28 mouse cellular contexts compared by ENCODE assay signal in the genomic region with DNA sequence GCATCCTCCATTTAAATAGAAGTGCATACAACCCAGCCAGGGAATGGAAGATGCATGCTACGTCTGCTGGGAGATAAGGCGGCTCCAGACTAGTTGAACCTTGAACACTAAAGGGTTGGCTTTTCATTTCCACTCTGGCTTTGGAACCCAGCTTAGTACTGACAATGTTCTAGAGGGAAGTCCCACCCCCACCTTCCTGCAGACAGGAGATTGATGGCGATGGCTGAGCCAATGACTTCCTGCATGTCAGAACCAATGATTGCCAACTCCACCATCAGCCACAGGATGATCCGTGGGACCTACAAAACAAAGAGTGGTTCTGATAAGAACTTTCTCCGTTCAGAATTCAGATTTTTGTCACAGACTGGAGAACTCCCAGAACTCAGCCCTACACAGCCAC. TPM values are rescaled to one million over a fixed set of nuclear protein-coding genes. Genes with fewer than 3 reads are reported as not detected.
DNase-seq lines count a peak whose midpoint lies in the region; ATAC-seq lines count a peak whose summit lies in the region.
"Had no signal": no experiment of that assay in that cellular context is flagged by ENCODE, and none has a peak within 500 bp of the region (broad histone marks: within the 10 kb centered on the region; RNA-seq: fewer than 3 reads in every experiment).

No protein-coding gene starts in this region.

- 77% methylated on average over 5 of the region's 5 CpGs for WGBS in kidney, embryonic 14.5 days
- 88% methylated on average over 5 of the region's 5 CpGs for WGBS in hindbrain, embryonic 14.5 days

- no peak for DNase-seq in kidney, postnatal 4 days
- peak; percentile 24 for DNase-seq in lung, postnatal 36 days
- DNase-seq in lung, postnatal 25 days (ENCODE audit: low spot score) = no peak
- no peak for DNase-seq in hindbrain, embryonic 14.5 days (ENCODE audit: low spot score)
- no peak for DNase-seq in left cerebral cortex, postnatal 10 days (ENCODE audit: extremely low spot score in 1 of 2, low spot score in 2 of 2)
- DNase-seq: adrenal gland, adult 2 months; cerebellum, adult 9-11 months; gastrocnemius, postnatal 10 days; heart, adult 11 months; heart, postnatal 36 days; layer of hippocampus, adult 9-11 months; lung, adult 18-20 months; lung, postnatal 14 days; right cerebral cortex, postnatal 14 days; thymus, postnatal 4 days had no signal

- H3K9ac ChIP-seq in kidney, embryonic 14.5 days (ENCODE audit: low read depth, low read length) = no peak overlapping the region
- no peak overlapping the region for H3K9ac ChIP-seq in hindbrain, embryonic 14.5 days
- H3K9ac ChIP-seq: embryonic facial prominence, embryonic 13.5 days; hindbrain, embryonic 15.5 days; limb, embryonic 12.5 days; neural tube, embryonic 15.5 days had no signal

- no peaks in the 10 kb centered on the region for H3K27me3 ChIP-seq in kidney, embryonic 14.5 days (ENCODE audit: control insufficient read depth, insufficient read depth, low read length)
- H3K27me3 ChIP-seq in hindbrain, embryonic 14.5 days (ENCODE audit: control insufficient read depth, insufficient read depth, low read length) = no peaks in the 10 kb centered on the region
- H3K27me3 ChIP-seq: embryonic facial prominence, embryonic 13.5 days; hindbrain, embryonic 15.5 days; limb, embryonic 12.5 days; neural tube, embryonic 15.5 days had no signal

- H3K4me3 ChIP-seq in kidney, embryonic 14.5 days (ENCODE audit: low read length) = no peak overlapping the region
- H3K4me3 ChIP-seq in brown adipose tissue, adult 24 weeks (ENCODE audit: insufficient read depth, low read depth, low read length) = no peak overlapping the region
- H3K4me3 ChIP-seq in hindbrain, embryonic 14.5 days (replicated peaks; ENCODE audit: low read length) = no peak overlapping the region
- H3K4me3 ChIP-seq: embryonic facial prominence, embryonic 13.5 days; hindbrain, embryonic 15.5 days; limb, embryonic 12.5 days; neural tube, embryonic 15.5 days had no signal

- no peak for ATAC-seq in kidney, embryonic 14.5 days (ENCODE audit: low FRiP score, low TSS enrichment)
- ATAC-seq in hindbrain, embryonic 14.5 days (ENCODE audit: low FRiP score) = no peak
- ATAC-seq: forebrain, embryonic 14.5 days; midbrain, embryonic 16.5 days had no signal

- intact Hi-C loops in left cerebral cortex, postnatal 10 days (cut with DNase I) = no loop called here

- peaks cover 63% of the 10 kb centered on the region for H3K36me3 ChIP-seq in kidney, embryonic 14.5 days (ENCODE audit: control insufficient read depth, insufficient read depth, low read length)
- H3K36me3 ChIP-seq in hindbrain, embryonic 14.5 days (replicated peaks; ENCODE audit: control insufficient read depth, insufficient read depth) = peaks cover 90% of the 10 kb centered on the region

- H3K27ac ChIP-seq in kidney, embryonic 14.5 days (ENCODE audit: low read depth, low read length) = 0 out of 2 replicates have a peak overlapping the region, but pooled peaks have one; percentile 43
- peak overlapping the region; percentile 62; the same call in 1 of the 2 replicates for H3K27ac ChIP-seq in brown adipose tissue, adult 24 weeks (replicated peaks; ENCODE audit: low read depth, low read length)
- no peak overlapping the region for H3K27ac ChIP-seq in hindbrain, embryonic 14.5 days
- H3K27ac ChIP-seq: embryonic facial prominence, embryonic 13.5 days; hindbrain, embryonic 15.5 days; limb, embryonic 12.5 days; neural tube, embryonic 15.5 days had no signal

- no peaks in the 10 kb centered on the region for H3K9me3 ChIP-seq in kidney, embryonic 14.5 days (ENCODE audit: control insufficient read depth, low read length)
- H3K9me3 ChIP-seq in hindbrain, embryonic 14.5 days (ENCODE audit: control insufficient read depth, low read length) = no peaks in the 10 kb centered on the region
- H3K9me3 ChIP-seq: embryonic facial prominence, embryonic 13.5 days; G1E; hindbrain, embryonic 15.5 days; limb, embryonic 12.5 days; neural tube, embryonic 15.5 days had no signal

- H3K4me1 ChIP-seq in kidney, embryonic 14.5 days (ENCODE audit: control insufficient read depth, insufficient read depth, low read length) = no peaks in the 10 kb centered on the region
- no peaks in the 10 kb centered on the region for H3K4me1 ChIP-seq in brown adipose tissue, adult 24 weeks (ENCODE audit: control insufficient read depth, insufficient read depth, insufficient read length, low read length)
- H3K4me1 ChIP-seq in hindbrain, embryonic 14.5 days (replicated peaks; ENCODE audit: control insufficient read depth, insufficient read depth, low read length) = no peaks in the 10 kb centered on the region
- H3K4me1 ChIP-seq: embryonic facial prominence, embryonic 13.5 days; hindbrain, embryonic 15.5 days; limb, embryonic 12.5 days; neural tube, embryonic 15.5 days had no signal

- H3K4me2 ChIP-seq in kidney, embryonic 14.5 days (replicated peaks; ENCODE audit: low read depth, low read length) = no peak overlapping the region
- H3K4me2 ChIP-seq in hindbrain, embryonic 14.5 days (replicated peaks) = no peak overlapping the region
- H3K4me2 ChIP-seq: embryonic facial prominence, embryonic 13.5 days; hindbrain, embryonic 15.5 days; limb, embryonic 12.5 days; neural tube, embryonic 15.5 days had no signal

RNA-seq across cellular contexts. Expression of gene Gm5475, which starts 15.9 kb away (rescaled TPM):
- polyA plus RNA-seq in kidney, embryonic 14.5 days (2014; fragmentation: Nextera tagmentation; extraction: Ambion mirVana) = 0.14 TPM in 1 of 2 replicates, not detected in the other
- polyA plus RNA-seq in brown adipose tissue, adult 24 weeks (2012; ENCODE audit: insufficient read depth, insufficient read length, missing spikeins) = not detected in 2 replicates
- polyA plus RNA-seq in hindbrain, embryonic 14.5 days (2014; fragmentation: Nextera tagmentation; extraction: Ambion mirVana) = 0.13 and 0.15 TPM in 2 replicates
- under 1 TPM in 1 of 2 experiments, not detected in 1; 0.18 TPM for total RNA-seq in left cerebral cortex, postnatal 10 days (2021)
- total RNA-seq: adrenal gland, adult 2 months; heart, postnatal 36 days; megakaryocyte-erythroid progenitor cell, adult 5-6 weeks had no signal
- polyA plus RNA-seq: embryonic facial prominence, embryonic 13.5 days; forebrain, embryonic 14.5 days; G1E; heart, embryonic 14.5 days; spleen, adult 2 months; stomach, embryonic 14.5 days had no signal

RNA-seq across cellular contexts. Expression of gene Slc11a2, which starts 18.8 kb away (rescaled TPM):
- polyA plus RNA-seq in kidney, embryonic 14.5 days (2014; fragmentation: Nextera tagmentation; extraction: Ambion mirVana) = 16.4 and 22.6 TPM in 2 replicates
- polyA plus RNA-seq in brown adipose tissue, adult 24 weeks (2012; ENCODE audit: insufficient read depth, insufficient read length, missing spikeins) = 14.2 and 24.7 TPM in 2 replicates
- polyA plus RNA-seq in hindbrain, embryonic 14.5 days (2014; fragmentation: Nextera tagmentation; extraction: Ambion mirVana) = 18.5 and 18.6 TPM in 2 replicates
- 10 to 100 TPM; 53.5 to 55.6 TPM for total RNA-seq in left cerebral cortex, postnatal 10 days (2021)

RNA-seq across cellular contexts. Expression of gene Higd1c, which starts 41.7 kb away (rescaled TPM):
- 0.77 TPM in 1 of 2 replicates, not detected in the other for polyA plus RNA-seq in kidney, embryonic 14.5 days (2014; fragmentation: Nextera tagmentation; extraction: Ambion mirVana)
- polyA plus RNA-seq in brown adipose tissue, adult 24 weeks (2012; ENCODE audit: insufficient read depth, insufficient read length, missing spikeins) = not detected in 2 replicates
- not detected in 2 replicates for polyA plus RNA-seq in hindbrain, embryonic 14.5 days (2014; fragmentation: Nextera tagmentation; extraction: Ambion mirVana)
- not detected for total RNA-seq in left cerebral cortex, postnatal 10 days (2021)
- total RNA-seq: G1E; gastrocnemius, postnatal 10 days; heart, postnatal 36 days; megakaryocyte-erythroid progenitor cell, adult 5-6 weeks had no signal
- polyA plus RNA-seq: adrenal gland, adult 2 months; embryonic facial prominence, embryonic 13.5 days; forebrain, embryonic 14.5 days; G1E; heart, embryonic 14.5 days; limb, embryonic 12.5 days; midbrain, embryonic 16.5 days; neural tube, embryonic 15.5 days; spleen, adult 2 months; stomach, embryonic 14.5 days had no signal

RNA-seq across cellular contexts. Expression of gene Mettl7a2, which starts 53.1 kb away (rescaled TPM):
- not detected in 2 replicates for polyA plus RNA-seq in kidney, embryonic 14.5 days (2014; fragmentation: Nextera tagmentation; extraction: Ambion mirVana)
- not detected in 2 replicates for polyA plus RNA-seq in brown adipose tissue, adult 24 weeks (2012; ENCODE audit: insufficient read depth, insufficient read length, missing spikeins)
- not detected in 2 replicates for polyA plus RNA-seq in hindbrain, embryonic 14.5 days (2014; fragmentation: Nextera tagmentation; extraction: Ambion mirVana)
- under 1 TPM in 1 of 2 experiments, not detected in 1; 0.22 TPM for total RNA-seq in left cerebral cortex, postnatal 10 days (2021)
- total RNA-seq: megakaryocyte-erythroid progenitor cell, adult 5-6 weeks had no signal
- polyA plus RNA-seq: adrenal gland, adult 2 months; embryonic facial prominence, embryonic 13.5 days; forebrain, embryonic 14.5 days; heart, embryonic 14.5 days; hindbrain, embryonic 15.5 days; limb, embryonic 12.5 days; midbrain, embryonic 16.5 days; neural tube, embryonic 15.5 days; spleen, adult 2 months; stomach, embryonic 14.5 days had no signal

RNA-seq across cellular contexts. Expression of gene Methig1, which starts 53.1 kb away (rescaled TPM):
- 0.27 and 0.87 TPM in 2 replicates for polyA plus RNA-seq in kidney, embryonic 14.5 days (2014; fragmentation: Nextera tagmentation; extraction: Ambion mirVana)
- not detected in 2 replicates for polyA plus RNA-seq in brown adipose tissue, adult 24 weeks (2012; ENCODE audit: insufficient read depth, insufficient read length, missing spikeins)
- 0.27 TPM in 1 of 2 replicates, not detected in the other for polyA plus RNA-seq in hindbrain, embryonic 14.5 days (2014; fragmentation: Nextera tagmentation; extraction: Ambion mirVana)
- not detected for total RNA-seq in left cerebral cortex, postnatal 10 days (2021)
- total RNA-seq: G1E; gastrocnemius, postnatal 10 days; heart, postnatal 36 days; megakaryocyte-erythroid progenitor cell, adult 5-6 weeks had no signal
- polyA plus RNA-seq: adrenal gland, adult 2 months; embryonic facial prominence, embryonic 13.5 days; forebrain, embryonic 14.5 days; heart, embryonic 14.5 days; hindbrain, embryonic 15.5 days; midbrain, embryonic 16.5 days; spleen, adult 2 months had no signal
